Mouse (Mus musculus): ENCODE results near the gene Gm42674. TPM values are rescaled to one million over a fixed set of nuclear protein-coding genes. Genes with fewer than 3 reads are reported as not detected.

Gene Gm42674
- polyA plus RNA-seq, 1 experiment from 2014 or later = not detected

GRCm38 (mm10) chr3:90586016-90586643 lies 15.6 kb upstream of the Gm42674 start:
- DNase-seq (ENCODE audit: low spot score) = no peak
- no peaks in the 10 kb centered on the region for H3K36me3 ChIP-seq
- H3K4me3 ChIP-seq = no peak overlapping the region
- 0 out of 2 replicates have a peak overlapping the region, but pooled peaks have one; percentile 5 for H3K27ac ChIP-seq
- WGBS = 87% methylated on average over 15 of the region's 15 CpGs
- H3K4me1 ChIP-seq = no peaks in the 10 kb centered on the region
- no peaks in the 10 kb centered on the region for H3K9me3 ChIP-seq (replicated peaks)
- no peaks in the 10 kb centered on the region for H3K27me3 ChIP-seq (ENCODE audit: low read depth, poor library complexity, severe bottlenecking)

- H3K36me3 ChIP-seq = no peaks in the 10 kb centered on the region
- 72% methylated on average over 10 of the region's 10 CpGs for WGBS
- no peak for DNase-seq (ENCODE audit: low spot score)
- H3K4me3 ChIP-seq = no peak overlapping the region
- 0 out of 2 replicates have a peak overlapping the region, but pooled peaks have one; percentile 36 for H3K27ac ChIP-seq
- no peaks in the 10 kb centered on the region for H3K27me3 ChIP-seq (ENCODE audit: low read depth, poor library complexity, severe bottlenecking)
- no peaks in the 10 kb centered on the region for H3K4me1 ChIP-seq
- no peaks in the 10 kb centered on the region for H3K9me3 ChIP-seq (replicated peaks)
Measured at GRCm38 (mm10) chr3:90586906-90587305, 14.8 kb upstream of the Gm42674 start.

DNA sequence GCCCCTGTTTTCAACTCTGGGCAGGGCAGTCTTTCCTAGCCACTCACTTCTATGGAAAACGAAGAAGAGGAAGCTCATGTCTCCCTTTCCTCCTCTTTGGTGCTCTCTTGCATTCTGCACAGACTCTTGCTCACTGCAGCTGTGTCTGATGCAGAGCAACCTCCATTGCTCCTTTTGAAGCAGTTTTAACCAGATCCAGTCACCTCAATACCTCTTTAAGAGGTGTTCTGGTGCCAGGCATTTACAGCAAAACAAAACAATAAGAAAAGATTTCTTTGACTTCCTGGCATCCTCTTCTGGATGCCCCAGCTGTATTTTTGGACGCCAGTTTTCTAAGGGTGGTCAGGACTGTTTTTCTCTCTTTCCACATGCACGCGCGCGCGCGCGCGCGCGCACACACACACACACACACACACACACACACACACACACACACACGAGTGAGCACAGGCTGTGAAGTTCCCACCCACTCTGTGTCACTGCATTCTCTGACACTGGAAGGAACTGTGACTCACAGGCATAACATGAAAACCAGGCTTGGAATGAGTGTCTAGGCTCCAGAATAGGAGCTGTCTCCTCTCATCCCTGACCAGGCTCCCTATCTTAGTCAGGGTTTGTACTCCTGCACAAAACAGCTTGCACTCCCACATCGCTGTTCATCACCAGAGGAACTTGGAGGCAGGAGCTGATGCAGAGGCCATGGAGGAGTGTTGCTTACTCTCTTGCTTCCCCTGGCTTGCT lies 14.2 kb upstream of the Gm42674 start:
- Histone ChIP-seq H3K4me1 (no peaks in the 10 kb centered on the region), H3K4me3 (no peak overlapping the region), H3K9me3 (replicated peaks) (no peaks in the 10 kb centered on the region), H3K27ac (0 out of 2 replicates have a peak overlapping the region, but pooled peaks have one; percentile 36), H3K27me3 (ENCODE audit: low read depth, poor library complexity, severe bottlenecking) (no peaks in the 10 kb centered on the region), H3K36me3 (no peaks in the 10 kb centered on the region)
- DNase-seq (ENCODE audit: low spot score) = no peak
- WGBS = 89% methylated on average over 14 of the region's 14 CpGs

DNA sequence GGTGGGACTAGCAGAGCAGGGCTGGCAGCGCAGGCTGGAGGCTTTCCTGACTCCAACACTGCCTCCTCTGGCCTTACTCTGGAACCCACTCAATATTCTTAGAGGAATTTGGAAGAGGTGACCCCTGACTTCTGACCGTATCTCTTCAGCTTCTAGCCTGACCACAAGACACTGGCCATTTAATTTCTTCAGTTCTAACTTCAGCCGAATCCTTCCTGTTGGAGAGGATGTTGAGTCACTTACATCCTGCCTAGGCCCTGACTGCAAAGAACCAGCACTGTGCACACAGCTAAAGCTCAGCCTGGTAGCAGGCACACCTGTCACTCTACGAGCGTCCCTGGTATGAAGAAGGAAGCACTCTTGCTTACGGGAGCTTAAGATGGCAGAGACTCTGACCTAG lies 12.3 kb upstream of the Gm42674 start:
- Histone ChIP-seq H3K4me3 (no peak overlapping the region), H3K4me1 (no peaks in the 10 kb centered on the region), H3K36me3 (no peaks in the 10 kb centered on the region), H3K9me3 (replicated peaks) (no peaks in the 10 kb centered on the region), H3K27me3 (ENCODE audit: low read depth, poor library complexity, severe bottlenecking) (no peaks in the 10 kb centered on the region), H3K27ac (no peak overlapping the region)
- 84% methylated on average over 6 of the region's 6 CpGs for WGBS
- DNase-seq (ENCODE audit: low spot score) = no peak

- 91% methylated on average over 8 of the region's 8 CpGs for WGBS
- Histone ChIP-seq H3K9me3 (replicated peaks) (no peaks in the 10 kb centered on the region), H3K36me3 (no peaks in the 10 kb centered on the region), H3K4me3 (no peak within 1 kb of the TSS), H3K27ac (no peak within 1 kb of the TSS), H3K27me3 (ENCODE audit: low read depth, poor library complexity, severe bottlenecking) (no peaks in the 10 kb centered on the region), H3K4me1 (no peaks in the 10 kb centered on the region)
- no peak for DNase-seq (ENCODE audit: low spot score)
Measured at GRCm38 (mm10) chr3:90589947-90590346, 11.8 kb upstream of the Gm42674 start, which contains the start of gene S100a2. TSS of gene S100a2 (plus strand) at chr3:90590247.

GRCm38 (mm10) chr3:90594466-90594865 lies 7.2 kb upstream of the Gm42674 start:
- H3K36me3 ChIP-seq = no peaks in the 10 kb centered on the region

DNA sequence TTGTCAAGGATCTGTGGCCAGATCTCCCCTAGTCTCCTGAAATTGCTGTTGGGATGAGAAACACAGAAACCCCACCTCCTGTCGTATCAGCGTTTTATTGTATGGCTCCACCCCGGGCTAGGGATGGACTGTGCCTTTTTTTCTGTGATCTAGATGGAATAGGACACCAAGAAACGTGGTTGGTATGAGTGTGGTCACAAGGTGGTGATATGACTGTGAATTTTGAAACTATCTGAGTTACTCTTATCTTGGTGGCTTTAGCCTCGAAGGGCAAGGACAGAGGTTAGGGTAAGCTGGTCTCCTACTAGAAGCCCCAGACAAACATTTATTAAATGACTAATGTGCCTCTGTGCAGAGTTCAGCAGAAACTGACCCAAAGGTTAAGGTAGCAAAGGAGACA lies 6.1 kb upstream of the Gm42674 start:
- no peaks in the 10 kb centered on the region for H3K27me3 ChIP-seq (ENCODE audit: low read depth, poor library complexity, severe bottlenecking)
- no peaks in the 10 kb centered on the region for H3K36me3 ChIP-seq
- peaks cover 5% of the 10 kb centered on the region; the same call in 1 of the 2 replicates for H3K4me1 ChIP-seq
- H3K27ac ChIP-seq = no peak overlapping the region
- H3K4me3 ChIP-seq = no peak overlapping the region
- 82% methylated on average over 5 of the region's 5 CpGs for WGBS
- DNase-seq (ENCODE audit: low spot score) = no peak
- H3K9me3 ChIP-seq (replicated peaks) = no peaks in the 10 kb centered on the region

More at GRCm38 (mm10) chr3:90594466-90594865, 7.2 kb upstream of the Gm42674 start:
- DNase-seq (ENCODE audit: low spot score) = no peak
- no peaks in the 10 kb centered on the region for H3K27me3 ChIP-seq (ENCODE audit: low read depth, poor library complexity, severe bottlenecking)
- H3K27ac ChIP-seq = no peak overlapping the region
- no peak overlapping the region for H3K4me3 ChIP-seq
- no peaks in the 10 kb centered on the region for H3K4me1 ChIP-seq
- H3K9me3 ChIP-seq (replicated peaks) = no peaks in the 10 kb centered on the region
- WGBS = 56% methylated on average over 1 of the region's 1 CpGs

- 90% methylated on average over 6 of the region's 6 CpGs for WGBS
- DNase-seq (ENCODE audit: low spot score) = no peak
- Histone ChIP-seq H3K4me3 (no peak overlapping the region), H3K27me3 (ENCODE audit: low read depth, poor library complexity, severe bottlenecking) (no peaks in the 10 kb centered on the region), H3K9me3 (replicated peaks) (no peaks in the 10 kb centered on the region), H3K27ac (no peak overlapping the region), H3K36me3 (no peaks in the 10 kb centered on the region), H3K4me1 (peaks cover 5% of the 10 kb centered on the region; the same call in 1 of the 2 replicates)
Measured at GRCm38 (mm10) chr3:90596810-90597209, 4.9 kb upstream of the Gm42674 start.

DNA sequence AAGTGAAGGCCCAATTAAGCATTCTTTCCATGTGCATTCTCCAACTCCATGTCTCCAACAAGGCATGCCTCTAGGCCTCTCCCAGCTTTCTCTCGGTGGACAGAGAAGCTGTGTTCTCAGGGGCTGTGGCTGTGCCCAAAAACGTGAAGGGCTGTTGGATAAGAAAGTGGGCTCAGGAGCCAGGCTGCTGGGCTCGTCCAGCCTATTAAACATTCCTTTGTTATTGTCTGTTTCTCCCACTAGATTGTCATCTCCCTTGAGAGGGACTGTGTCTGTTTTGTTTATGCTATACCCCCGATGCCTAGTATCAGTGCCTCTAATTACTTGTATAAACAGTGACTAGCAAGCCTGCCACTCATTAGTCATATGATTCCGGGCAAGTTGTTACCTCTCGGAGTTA lies 4.0 kb upstream of the Gm42674 start:
- no peak overlapping the region for H3K4me3 ChIP-seq
- peaks cover 5% of the 10 kb centered on the region; the same call in 1 of the 2 replicates for H3K4me1 ChIP-seq
- no peaks in the 10 kb centered on the region for H3K9me3 ChIP-seq (replicated peaks)
- no peaks in the 10 kb centered on the region for H3K27me3 ChIP-seq (ENCODE audit: low read depth, poor library complexity, severe bottlenecking)
- 53% methylated on average over 6 of the region's 6 CpGs for WGBS
- H3K27ac ChIP-seq = no peak overlapping the region
- no peak for DNase-seq (ENCODE audit: low spot score)
- H3K36me3 ChIP-seq = no peaks in the 10 kb centered on the region

DNA sequence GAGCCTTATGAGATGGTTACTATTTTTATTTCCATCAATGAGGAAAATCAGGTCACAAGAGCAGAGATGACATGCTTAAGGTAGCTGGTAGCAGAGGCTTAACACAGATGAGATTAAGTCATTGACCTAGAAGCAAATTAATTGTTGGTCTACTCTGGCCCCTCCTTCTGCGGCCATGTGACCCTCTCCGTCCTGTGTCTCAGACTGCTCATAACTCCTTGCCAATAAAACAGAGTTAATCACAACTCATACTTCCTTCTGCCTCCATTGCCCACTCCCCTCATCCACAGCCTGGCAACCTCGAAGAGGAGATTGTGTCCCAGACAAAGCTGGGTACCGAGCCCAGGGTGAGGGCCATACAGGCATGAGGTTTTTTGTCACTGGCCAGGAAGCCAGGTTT lies 3.5 kb upstream of the Gm42674 start:
- H3K27me3 ChIP-seq (ENCODE audit: low read depth, poor library complexity, severe bottlenecking) = no peaks in the 10 kb centered on the region
- DNase-seq (ENCODE audit: low spot score) = no peak
- H3K27ac ChIP-seq = no peak overlapping the region
- no peak overlapping the region for H3K4me3 ChIP-seq
- H3K9me3 ChIP-seq (replicated peaks) = no peaks in the 10 kb centered on the region
- 85% methylated on average over 4 of the region's 4 CpGs for WGBS
- H3K36me3 ChIP-seq = no peaks in the 10 kb centered on the region
- H3K4me1 ChIP-seq = peaks cover 6% of the 10 kb centered on the region

GRCm38 (mm10) chr3:90599401-90599800 lies 2.3 kb upstream of the Gm42674 start:
- H3K27ac ChIP-seq = no peak overlapping the region
- no peak for DNase-seq (ENCODE audit: low spot score)
- H3K4me1 ChIP-seq = peaks cover 18% of the 10 kb centered on the region
- no peak overlapping the region for H3K4me3 ChIP-seq
- H3K27me3 ChIP-seq (ENCODE audit: low read depth, poor library complexity, severe bottlenecking) = no peaks in the 10 kb centered on the region
- H3K9me3 ChIP-seq (replicated peaks) = no peaks in the 10 kb centered on the region
- 86% methylated on average over 3 of the region's 3 CpGs for WGBS
- no peaks in the 10 kb centered on the region for H3K36me3 ChIP-seq

DNA sequence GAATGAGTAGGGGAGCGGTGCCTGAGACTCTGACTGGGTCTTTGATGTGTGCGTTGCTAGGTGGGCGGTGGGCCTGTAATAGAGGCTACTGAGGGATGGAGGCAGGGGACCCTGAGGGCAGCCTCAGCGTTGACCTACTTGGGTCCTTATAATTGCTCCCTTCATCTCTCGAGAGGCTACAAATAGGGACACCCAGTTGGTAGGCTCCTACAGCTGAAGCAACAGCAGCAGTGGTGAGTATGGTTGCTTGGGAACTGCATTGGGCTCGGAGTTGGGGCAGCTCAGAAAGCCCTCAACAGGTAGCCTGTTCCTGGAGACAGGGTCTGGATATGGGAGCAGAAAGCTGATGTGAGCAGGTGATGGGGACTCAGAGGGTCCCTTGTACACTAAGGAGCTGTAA lies 1.7 kb upstream of the Gm42674 start:
- Histone ChIP-seq H3K27ac (no peak overlapping the region), H3K4me1 (peaks cover 24% of the 10 kb centered on the region), H3K9me3 (replicated peaks) (no peaks in the 10 kb centered on the region), H3K4me3 (no peak overlapping the region), H3K27me3 (ENCODE audit: low read depth, poor library complexity, severe bottlenecking) (no peaks in the 10 kb centered on the region), H3K36me3 (no peaks in the 10 kb centered on the region)
- 68% methylated on average over 6 of the region's 6 CpGs for WGBS
- DNase-seq (ENCODE audit: low spot score) = no peak

- Histone ChIP-seq H3K9me3 (replicated peaks) (no peaks in the 10 kb centered on the region), H3K36me3 (no peaks in the 10 kb centered on the region), H3K27ac (peak overlapping the region; percentile 32), H3K27me3 (ENCODE audit: low read depth, poor library complexity, severe bottlenecking) (no peaks in the 10 kb centered on the region), H3K4me3 (no peak overlapping the region), H3K4me1 (peaks cover 29% of the 10 kb centered on the region)
- no peak for DNase-seq (ENCODE audit: low spot score)
- 77% methylated on average over 8 of the region's 8 CpGs for WGBS
Measured at GRCm38 (mm10) chr3:90600458-90601195, 1.1 kb upstream of the Gm42674 start.
